Mouse (Mus musculus) Patski (cell line): ENCODE measurements around the gene Ttll11. TPM values are rescaled to one million over a fixed set of nuclear protein-coding genes. Genes with fewer than 3 reads are reported as not detected.

Experiments
- ATAC-seq: fragments of 100-300 bp; one replicate; pipeline ENCODE4 v1.8.0; 2021
- CTCF ChIA-PET: fragments of 350-600 bp; sonication (Branson Sonifier 250); formaldehyde crosslinking; loops from one replicate; lab custom pipeline; 2022; ENCODE audit warnings: inconsistent platforms; lab: Charles Lee
- POLR2A ChIA-PET: fragments of 350-600 bp; sonication (Branson Sonifier 250); formaldehyde crosslinking; loops from one replicate; lab custom pipeline; 2022; ENCODE audit warnings: antibody characterized with exemption, inconsistent platforms; lab: Charles Lee
- DNase-seq: peaks from one replicate; pipeline ENCODE4 v3.0.0-alpha.2; 2011; ENCODE audit warnings: low read depth, low spot score
- H3K27me3 ChIP-seq: fragments of 371-371 bp; one replicate; pipeline ENCODE4 v1.5.1; 2021
- CTCF ChIP-seq: fragments of 100-300 bp; IDR thresholded peaks from one replicate; pipeline ENCODE4 v1.5.1; 2021
- in situ Hi-C: fragments of 300-500 bp; cut with MboI; formaldehyde crosslinking; loops from 3 replicates; pipeline ENCODE4 v1.11.1; 2018; ENCODE audit warnings: low pct_unique_long_range_greater_than_20kb, mixed read lengths
- polyA plus RNA-seq: library from polyadenylated mRNA; unstranded; gene quantifications from one replicate; pipeline ENCODE4 v1.2.3, GENCODE M21; 2021

Gene Ttll11
- polyA plus RNA-seq, 1 experiment from 2014 or later: 2.4 TPM

DNA sequence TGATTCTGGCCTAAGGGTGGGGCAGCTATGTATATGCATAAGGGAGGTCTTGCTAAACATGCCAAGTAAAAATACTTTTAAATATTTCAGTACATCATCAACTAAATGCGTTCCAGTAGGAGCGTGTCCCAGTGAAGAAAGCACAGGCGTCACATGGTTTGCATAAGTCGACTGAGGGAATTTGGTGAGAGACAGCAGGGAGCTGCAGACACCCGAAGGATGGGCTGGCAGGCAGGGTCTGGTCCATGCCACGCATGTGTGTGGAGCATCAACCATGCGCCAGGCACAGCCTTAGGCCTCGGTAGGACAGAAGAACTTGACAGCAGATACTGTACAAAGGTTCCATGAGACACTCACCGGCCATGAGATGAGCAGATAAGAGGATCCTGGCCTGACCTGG lies 202.8 kb downstream of the Ttll11 start:
- TF ChIP-seq CTCF: no peak
- ATAC-seq (no peak), DNase-seq (no peak)
- ChIA-PET CTCF (no interaction called here), POLR2A (no interaction called here)
- no peaks in the 10 kb centered on the region for H3K27me3 ChIP-seq
- in situ Hi-C loops: no loop called here

DNA sequence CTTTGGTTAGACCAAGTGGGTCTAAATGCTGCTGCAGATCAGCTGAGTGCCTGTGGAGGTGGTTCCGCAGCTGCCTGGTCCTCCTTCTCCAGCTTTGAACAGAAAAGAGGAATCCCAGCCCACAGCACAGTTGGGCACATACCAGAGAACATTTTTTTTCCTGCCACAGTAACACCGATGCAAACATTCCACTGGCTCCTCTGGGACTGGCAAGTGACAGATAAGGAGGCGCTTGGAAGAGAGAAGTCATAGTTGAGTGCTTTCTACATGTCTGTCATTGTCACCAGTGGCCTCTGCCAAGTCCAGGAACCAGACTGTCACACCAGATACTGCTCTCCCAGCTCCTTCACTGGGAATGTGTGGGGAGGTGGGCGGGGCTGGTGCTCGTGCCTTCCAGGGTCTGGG lies 204.1 kb downstream of the Ttll11 start:
- ATAC-seq: no peak
- ChIA-PET CTCF (no interaction called here), POLR2A (no interaction called here)
- H3K27me3 ChIP-seq: no peaks in the 10 kb centered on the region
- in situ Hi-C loops: no loop called here
- no peak for DNase-seq
- TF ChIP-seq CTCF: no peak

DNA sequence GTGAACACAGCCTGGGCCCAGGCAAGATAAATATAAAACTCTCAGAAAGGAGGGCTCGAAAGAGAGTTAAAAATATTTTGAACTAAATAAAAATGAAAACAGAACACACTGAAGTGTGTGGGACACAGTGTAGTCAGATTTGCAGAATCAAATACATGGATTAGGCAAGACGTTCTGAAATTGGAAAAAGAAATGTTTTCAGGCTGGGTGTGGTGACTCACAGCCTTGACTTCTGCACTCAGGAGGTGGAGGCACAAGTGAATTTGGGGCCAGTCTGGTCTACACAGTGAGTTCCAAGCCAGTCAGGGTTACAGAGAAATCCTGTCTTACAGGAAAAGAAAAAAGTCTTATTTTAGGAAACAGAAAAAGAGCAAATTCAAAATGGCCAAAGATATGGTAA lies 209.2 kb downstream of the Ttll11 start:
- no peak for TF ChIP-seq CTCF
- POLR2A ChIA-PET: no interaction called here
- CTCF ChIA-PET: no interaction called here
- in situ Hi-C loops: no loop called here
- no peaks in the 10 kb centered on the region for H3K27me3 ChIP-seq
- no peak for DNase-seq
- ATAC-seq: no peak

DNA sequence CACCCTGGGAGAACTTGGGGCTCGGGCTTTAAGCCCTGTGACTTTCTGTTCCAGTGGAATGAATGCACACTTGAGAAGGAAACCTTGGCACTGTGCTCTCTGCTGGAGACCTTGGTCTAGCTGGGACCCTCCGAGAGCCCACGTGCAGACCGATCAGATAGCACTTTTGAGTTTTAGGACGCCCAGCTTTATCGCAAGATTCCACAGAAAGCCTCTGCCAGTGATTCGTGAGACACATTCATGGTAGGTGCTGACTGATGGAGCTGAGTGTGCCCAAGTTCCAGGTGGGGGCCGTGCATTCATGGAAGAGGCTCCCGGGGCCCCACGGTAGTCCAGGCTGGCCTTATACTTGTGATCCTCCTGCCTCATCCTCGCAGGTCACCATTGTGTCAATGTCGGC lies 210.3 kb downstream of the Ttll11 start:
- ATAC-seq (no peak), DNase-seq (no peak)
- TF ChIP-seq CTCF: no peak
- H3K27me3 ChIP-seq: no peaks in the 10 kb centered on the region
- ChIA-PET CTCF (no interaction called here), POLR2A (no interaction called here)
- in situ Hi-C loops: no loop called here

DNA sequence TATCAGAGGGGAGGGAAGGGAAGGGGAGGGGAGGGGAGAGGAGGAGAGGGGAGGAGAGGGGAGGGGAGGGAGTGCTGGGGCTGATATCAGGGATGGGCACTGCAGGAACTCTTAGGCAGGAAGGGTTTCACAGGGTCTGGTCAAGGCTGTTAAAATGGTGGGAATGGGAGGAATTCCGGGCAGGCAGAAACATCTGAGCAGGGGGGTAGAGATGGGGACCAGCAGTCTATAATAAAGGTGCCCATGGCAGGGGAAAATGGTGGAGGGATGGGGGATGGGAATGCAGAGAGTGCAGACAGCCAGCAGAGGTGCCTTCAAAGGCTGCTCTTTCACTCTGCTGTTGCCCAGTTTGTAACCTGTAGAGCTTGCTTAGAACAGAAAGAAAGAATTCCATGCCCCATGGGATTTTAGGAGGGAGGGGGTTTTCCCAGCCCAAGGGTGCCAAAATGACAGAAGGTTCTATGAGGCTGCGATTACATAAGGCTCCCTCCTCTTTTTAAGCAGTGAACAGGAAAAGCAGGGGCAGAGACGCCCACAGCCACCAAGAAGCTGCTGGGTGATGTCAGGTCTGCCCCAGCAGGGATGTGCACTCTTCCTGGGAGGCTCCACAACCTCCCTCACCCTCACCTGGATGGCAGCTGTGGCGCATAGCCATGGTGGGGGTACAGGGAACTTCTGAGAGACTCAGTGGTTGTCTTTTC lies 211.0 kb downstream of the Ttll11 start:
- in situ Hi-C loops: no loop called here
- ATAC-seq (no peak), DNase-seq (no peak)
- CTCF ChIA-PET: no interaction called here
- POLR2A ChIA-PET: no interaction called here
- H3K27me3 ChIP-seq: no peaks in the 10 kb centered on the region
- TF ChIP-seq CTCF: no peak

DNA sequence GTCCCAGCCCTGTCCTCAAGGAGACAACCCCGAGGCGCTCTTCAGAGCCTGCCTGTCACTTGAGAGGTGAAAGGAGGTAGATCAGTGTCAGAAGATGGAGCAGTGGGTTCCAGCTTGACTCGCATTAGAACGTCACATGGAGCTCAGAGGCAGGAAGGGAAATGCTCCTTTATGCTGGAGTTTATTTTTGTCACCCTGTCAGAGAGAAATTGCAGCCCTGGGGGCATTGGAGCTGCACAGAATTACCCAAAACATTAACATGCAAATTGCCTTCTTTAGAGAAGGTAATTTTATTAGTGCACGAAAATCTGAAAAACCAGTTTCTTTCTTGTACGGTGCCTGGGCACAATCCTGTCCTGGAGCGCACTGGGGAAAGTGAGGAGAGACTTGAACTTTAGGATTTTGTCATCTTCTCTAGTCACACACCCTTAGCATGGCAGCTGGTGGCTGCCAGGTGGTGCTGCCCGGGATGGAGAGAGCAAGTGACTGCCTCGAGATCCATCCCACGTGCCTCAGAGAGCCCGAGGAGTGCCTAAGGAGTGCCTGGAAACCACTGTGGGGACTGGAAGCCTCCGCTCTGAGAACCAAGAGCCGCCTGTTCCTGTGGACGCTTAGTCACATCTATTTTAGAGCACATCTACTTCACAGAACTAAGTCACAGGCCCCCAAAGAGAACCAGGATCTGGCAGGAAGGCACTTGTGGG lies 211.7 kb downstream of the Ttll11 start:
- DNase-seq (no peak), ATAC-seq (no peak)
- no peak for TF ChIP-seq CTCF
- in situ Hi-C loops: no loop called here
- ChIA-PET POLR2A (interaction anchor here (0.8 kb wide), 1 partner anchor 33 kb away, joined by 6 read pairs; no protein-coding TSS in a partner anchor), CTCF (no interaction called here)
- no peaks in the 10 kb centered on the region for H3K27me3 ChIP-seq

DNA sequence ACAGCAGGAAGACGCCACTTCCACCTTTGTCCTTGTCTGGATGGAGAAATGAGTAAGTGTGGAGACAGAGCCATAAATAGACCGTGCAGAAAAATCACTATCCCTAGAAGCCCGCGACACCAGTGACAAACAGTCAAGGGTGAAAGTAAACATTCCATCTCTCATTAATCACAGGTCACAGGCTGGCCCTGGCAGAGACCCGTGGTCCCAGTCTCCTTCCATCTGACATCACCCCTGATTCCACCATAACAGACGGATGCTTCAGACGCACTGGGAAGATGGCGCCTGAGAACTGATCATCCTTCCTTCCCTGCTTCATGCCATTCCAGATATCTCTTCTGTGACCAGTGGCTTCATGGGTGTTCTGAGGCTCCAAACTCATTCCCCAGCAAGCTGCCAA lies 215.4 kb downstream of the Ttll11 start:
- H3K27me3 ChIP-seq: no peaks in the 10 kb centered on the region
- in situ Hi-C loops: no loop called here
- TF ChIP-seq CTCF: no peak
- CTCF ChIA-PET: no interaction called here
- DNase-seq (no peak), ATAC-seq (no peak)
- POLR2A ChIA-PET: no interaction called here

DNA sequence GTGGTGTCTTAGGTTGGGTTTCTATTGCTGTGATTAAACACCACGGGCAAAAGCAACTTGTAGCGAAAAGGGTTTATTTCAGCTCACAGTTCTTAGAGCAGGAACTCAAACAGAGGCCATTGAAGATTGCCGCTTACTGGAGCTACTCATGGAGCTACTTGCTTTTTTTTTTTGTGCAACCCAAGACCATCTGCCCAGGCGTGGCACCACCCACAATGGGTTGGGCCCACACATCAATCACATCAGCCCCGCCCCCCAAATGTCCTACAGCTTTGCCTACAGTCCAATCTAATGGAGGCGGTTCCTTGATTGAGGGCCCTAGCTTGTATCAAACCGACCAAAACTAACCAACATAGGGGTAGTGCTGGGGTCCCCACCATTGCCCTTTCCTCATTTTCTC lies 215.9 kb downstream of the Ttll11 start:
- POLR2A ChIA-PET: no interaction called here
- TF ChIP-seq CTCF: no peak
- CTCF ChIA-PET: no interaction called here
- no peaks in the 10 kb centered on the region for H3K27me3 ChIP-seq
- no peak for ATAC-seq
- in situ Hi-C loops: no loop called here
- DNase-seq: no peak

DNA sequence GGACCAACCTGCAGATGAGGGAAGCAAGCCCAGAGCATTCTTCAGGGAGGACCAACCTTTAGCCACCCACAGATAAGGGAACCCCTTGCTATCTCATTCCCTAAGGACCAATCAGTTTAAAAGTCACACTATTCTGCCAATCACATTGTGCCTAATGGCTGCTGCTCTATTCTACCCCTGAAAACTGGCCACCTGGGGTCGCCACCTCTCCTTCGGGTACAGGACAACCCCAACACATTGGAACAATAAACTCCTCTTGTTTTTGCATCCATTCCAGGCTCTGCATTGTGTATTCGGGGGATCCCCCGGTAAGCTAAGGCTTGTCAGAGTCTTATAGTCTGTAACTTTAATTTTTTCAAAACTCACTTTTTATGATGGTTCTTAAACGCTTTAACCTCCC lies 218.3 kb downstream of the Ttll11 start:
- ATAC-seq (no peak), DNase-seq (no peak)
- in situ Hi-C loops: no loop called here

DNA sequence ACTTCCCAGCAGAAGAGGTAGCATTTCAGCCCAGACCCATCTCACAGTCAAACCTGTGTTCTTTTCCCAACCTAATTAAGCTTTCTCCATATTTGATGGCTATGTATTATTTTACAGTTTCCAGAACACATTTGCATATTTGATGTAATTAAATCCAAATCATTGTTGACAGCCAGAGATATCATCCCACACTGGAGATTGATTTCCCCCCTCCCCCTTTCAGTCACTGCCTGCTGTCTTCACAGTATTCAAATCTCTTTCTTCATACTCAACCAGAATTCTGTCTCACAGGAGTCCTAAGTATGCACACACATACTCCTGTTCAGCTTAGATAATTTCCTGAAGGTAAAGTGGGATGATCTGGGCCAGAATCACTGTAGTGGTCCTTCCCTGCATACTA lies 218.8 kb downstream of the Ttll11 start:
- in situ Hi-C loops: no loop called here
- DNase-seq (no peak), ATAC-seq (no peak)
- ChIA-PET CTCF (interaction anchor here (1.1 kb wide), 1 partner anchor 20 kb away, joined by 4 read pairs; no protein-coding TSS in a partner anchor), POLR2A (no interaction called here)
- H3K27me3 ChIP-seq: no peaks in the 10 kb centered on the region
- TF ChIP-seq CTCF: no peak

More for the DNA sequence above, 218.3 kb downstream of the Ttll11 start:
- no peaks in the 10 kb centered on the region for H3K27me3 ChIP-seq
- ChIA-PET POLR2A (no interaction called here), CTCF (interaction anchor here (1.1 kb wide), 1 partner anchor 21 kb away, joined by 4 read pairs; no protein-coding TSS in a partner anchor)
- no peak for TF ChIP-seq CTCF

DNA sequence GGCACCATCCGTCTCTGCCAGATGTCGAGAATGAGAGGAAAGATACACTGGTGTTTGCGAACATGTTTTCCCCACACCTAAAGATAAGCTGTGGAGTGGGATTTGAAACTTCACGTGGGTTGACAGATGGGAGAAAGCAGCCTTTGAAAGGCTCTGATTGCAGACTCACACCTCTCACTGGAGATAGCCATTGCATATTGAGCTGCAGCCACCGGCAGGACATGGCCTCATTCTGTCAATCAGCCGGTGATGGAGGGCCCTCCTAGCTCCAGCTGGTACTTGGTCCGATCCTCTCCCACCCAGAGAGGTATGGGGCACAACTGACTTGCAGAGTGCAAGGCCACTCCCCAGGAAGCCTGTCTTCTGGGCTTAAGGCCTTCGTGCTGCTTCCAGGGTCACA lies 219.4 kb downstream of the Ttll11 start:
- H3K27me3 ChIP-seq: no peaks in the 10 kb centered on the region
- DNase-seq (no peak), ATAC-seq (no peak)
- in situ Hi-C loops: no loop called here
- TF ChIP-seq CTCF: no peak
- POLR2A ChIA-PET: no interaction called here
- CTCF ChIA-PET: interaction anchor here (1.1 kb wide), 1 partner anchor 20 kb away, joined by 4 read pairs; no protein-coding TSS in a partner anchor
